Mouse (Mus musculus): ENCODE measurements around the gene Fer. TPM values are rescaled to one million over a fixed set of nuclear protein-coding genes. Genes with fewer than 3 reads are reported as not detected.

The Fer gene
- polyA plus RNA-seq, 1 experiment from 2014 or later = 20.7 TPM

- Histone ChIP-seq H3K4me3 (ENCODE audit: low read length) (no peak overlapping the region), H3K9ac (ENCODE audit: low read depth, low read length) (no peak overlapping the region), H3K27me3 (replicated peaks; ENCODE audit: control insufficient read depth, insufficient read depth, low read length) (no peaks in the 10 kb centered on the region), H3K9me3 (ENCODE audit: control insufficient read depth, low read length) (no peaks in the 10 kb centered on the region), H3K27ac (ENCODE audit: low read length) (no peak overlapping the region), H3K4me2 (ENCODE audit: low read depth, low read length) (no peak overlapping the region), H3K36me3 (ENCODE audit: control insufficient read depth, insufficient read depth, low read length) (no peaks in the 10 kb centered on the region), H3K4me1 (ENCODE audit: control insufficient read depth, insufficient read depth, low read length) (0 out of 2 replicates have a peak, but pooled peaks cover 4% of the 10 kb centered on the region)
- WGBS = 60% methylated on average over 6 of the region's 6 CpGs
- ATAC-seq = no peak
Measured at GRCm38 (mm10) chr17:64099395-64100171, 236.7 kb downstream of the Fer start.

- Histone ChIP-seq H3K4me2 (ENCODE audit: low read depth, low read length) (no peak overlapping the region), H3K9me3 (ENCODE audit: control insufficient read depth, low read length) (no peaks in the 10 kb centered on the region), H3K27ac (ENCODE audit: low read length) (no peak overlapping the region), H3K4me3 (ENCODE audit: low read length) (no peak overlapping the region), H3K4me1 (ENCODE audit: control insufficient read depth, insufficient read depth, low read length) (0 out of 2 replicates have a peak, but pooled peaks cover 4% of the 10 kb centered on the region), H3K9ac (ENCODE audit: low read depth, low read length) (no peak overlapping the region), H3K27me3 (replicated peaks; ENCODE audit: control insufficient read depth, insufficient read depth, low read length) (no peaks in the 10 kb centered on the region), H3K36me3 (ENCODE audit: control insufficient read depth, insufficient read depth, low read length) (no peaks in the 10 kb centered on the region)
- no peak for ATAC-seq
- 38% methylated on average over 3 of the region's 3 CpGs for whole genome bisulfite sequencing
Measured at GRCm38 (mm10) chr17:64100172-64100510, 237.3 kb downstream of the Fer start.

GRCm38 (mm10) chr17:64108773-64109172 lies 245.9 kb downstream of the Fer start:
- Histone ChIP-seq H3K4me1 (ENCODE audit: control insufficient read depth, insufficient read depth, low read length) (no peaks in the 10 kb centered on the region), H3K9me3 (ENCODE audit: control insufficient read depth, low read length) (no peaks in the 10 kb centered on the region), H3K36me3 (ENCODE audit: control insufficient read depth, insufficient read depth, low read length) (no peaks in the 10 kb centered on the region), H3K4me2 (ENCODE audit: low read depth, low read length) (no peak overlapping the region), H3K27me3 (replicated peaks; ENCODE audit: control insufficient read depth, insufficient read depth, low read length) (no peaks in the 10 kb centered on the region), H3K27ac (ENCODE audit: low read length) (no peak overlapping the region), H3K9ac (ENCODE audit: low read depth, low read length) (no peak overlapping the region), H3K4me3 (ENCODE audit: low read length) (no peak overlapping the region)
- no peak for ATAC-seq
- 93% methylated on average over 5 of the region's 5 CpGs for WGBS

GRCm38 (mm10) chr17:64109871-64110270 lies 247.0 kb downstream of the Fer start:
- Histone ChIP-seq H3K4me3 (ENCODE audit: low read length) (no peak overlapping the region), H3K4me2 (ENCODE audit: low read depth, low read length) (no peak overlapping the region), H3K36me3 (ENCODE audit: control insufficient read depth, insufficient read depth, low read length) (no peaks in the 10 kb centered on the region), H3K9ac (ENCODE audit: low read depth, low read length) (no peak overlapping the region), H3K4me1 (ENCODE audit: control insufficient read depth, insufficient read depth, low read length) (no peaks in the 10 kb centered on the region), H3K27me3 (replicated peaks; ENCODE audit: control insufficient read depth, insufficient read depth, low read length) (no peaks in the 10 kb centered on the region), H3K9me3 (ENCODE audit: control insufficient read depth, low read length) (no peaks in the 10 kb centered on the region), H3K27ac (ENCODE audit: low read length) (no peak overlapping the region)
- ATAC-seq = no peak
- 87% methylated on average over 8 of the region's 8 CpGs for WGBS

GRCm38 (mm10) chr17:64113625-64114024 lies 250.8 kb downstream of the Fer start:
- Histone ChIP-seq H3K27me3 (replicated peaks; ENCODE audit: control insufficient read depth, insufficient read depth, low read length) (no peaks in the 10 kb centered on the region), H3K27ac (ENCODE audit: low read length) (no peak overlapping the region), H3K4me3 (ENCODE audit: low read length) (no peak overlapping the region), H3K9me3 (ENCODE audit: control insufficient read depth, low read length) (no peaks in the 10 kb centered on the region), H3K4me1 (ENCODE audit: control insufficient read depth, insufficient read depth, low read length) (no peaks in the 10 kb centered on the region), H3K36me3 (ENCODE audit: control insufficient read depth, insufficient read depth, low read length) (no peaks in the 10 kb centered on the region), H3K9ac (ENCODE audit: low read depth, low read length) (no peak overlapping the region), H3K4me2 (ENCODE audit: low read depth, low read length) (no peak overlapping the region)
- no peak for ATAC-seq
- WGBS = 88% methylated on average over 5 of the region's 5 CpGs

GRCm38 (mm10) chr17:64116762-64117161 lies 253.9 kb downstream of the Fer start:
- Histone ChIP-seq H3K9me3 (ENCODE audit: control insufficient read depth, low read length) (no peaks in the 10 kb centered on the region), H3K27ac (ENCODE audit: low read length) (no peak overlapping the region), H3K4me1 (ENCODE audit: control insufficient read depth, insufficient read depth, low read length) (no peaks in the 10 kb centered on the region), H3K4me3 (ENCODE audit: low read length) (no peak overlapping the region), H3K27me3 (replicated peaks; ENCODE audit: control insufficient read depth, insufficient read depth, low read length) (no peaks in the 10 kb centered on the region), H3K9ac (ENCODE audit: low read depth, low read length) (no peak overlapping the region), H3K4me2 (ENCODE audit: low read depth, low read length) (no peak overlapping the region), H3K36me3 (ENCODE audit: control insufficient read depth, insufficient read depth, low read length) (no peaks in the 10 kb centered on the region)
- no peak for ATAC-seq
- WGBS = 78% methylated on average over 6 of the region's 6 CpGs

- no peak overlapping the region for H3K9ac ChIP-seq (ENCODE audit: low read depth, low read length)
- H3K27ac ChIP-seq (ENCODE audit: low read length) = no peak overlapping the region
- H3K9me3 ChIP-seq (ENCODE audit: control insufficient read depth, low read length) = no peaks in the 10 kb centered on the region
- no peaks in the 10 kb centered on the region for H3K36me3 ChIP-seq (ENCODE audit: control insufficient read depth, insufficient read depth, low read length)
- H3K4me1 ChIP-seq (ENCODE audit: control insufficient read depth, insufficient read depth, low read length) = no peaks in the 10 kb centered on the region
- no peak overlapping the region for H3K4me3 ChIP-seq (ENCODE audit: low read length)
- 77% methylated on average over 5 of the region's 5 CpGs for WGBS
- no peak overlapping the region for H3K4me2 ChIP-seq (ENCODE audit: low read depth, low read length)
- ATAC-seq = no peak
- no peaks in the 10 kb centered on the region for H3K27me3 ChIP-seq (replicated peaks; ENCODE audit: control insufficient read depth, insufficient read depth, low read length)
Measured at GRCm38 (mm10) chr17:64119697-64120288, 256.9 kb downstream of the Fer start.

- ATAC-seq = no peak
- Histone ChIP-seq H3K4me3 (ENCODE audit: low read length) (no peak overlapping the region), H3K27me3 (replicated peaks; ENCODE audit: control insufficient read depth, insufficient read depth, low read length) (no peaks in the 10 kb centered on the region), H3K4me1 (ENCODE audit: control insufficient read depth, insufficient read depth, low read length) (no peaks in the 10 kb centered on the region), H3K9me3 (ENCODE audit: control insufficient read depth, low read length) (no peaks in the 10 kb centered on the region), H3K4me2 (ENCODE audit: low read depth, low read length) (no peak overlapping the region), H3K9ac (ENCODE audit: low read depth, low read length) (no peak overlapping the region), H3K27ac (ENCODE audit: low read length) (no peak overlapping the region), H3K36me3 (ENCODE audit: control insufficient read depth, insufficient read depth, low read length) (no peaks in the 10 kb centered on the region)
- 88% methylated on average over 11 of the region's 11 CpGs for WGBS
Measured at GRCm38 (mm10) chr17:64122556-64122955, 259.7 kb downstream of the Fer start.

- H3K27ac ChIP-seq (ENCODE audit: low read length) = no peak overlapping the region
- no peaks in the 10 kb centered on the region for H3K9me3 ChIP-seq (ENCODE audit: control insufficient read depth, low read length)
- H3K36me3 ChIP-seq (ENCODE audit: control insufficient read depth, insufficient read depth, low read length) = no peaks in the 10 kb centered on the region
- no peak overlapping the region for H3K4me2 ChIP-seq (ENCODE audit: low read depth, low read length)
- ATAC-seq = no peak
- H3K27me3 ChIP-seq (replicated peaks; ENCODE audit: control insufficient read depth, insufficient read depth, low read length) = no peaks in the 10 kb centered on the region
- H3K9ac ChIP-seq (ENCODE audit: low read depth, low read length) = no peak overlapping the region
- WGBS = 69% methylated on average over 3 of the region's 3 CpGs
- H3K4me1 ChIP-seq (ENCODE audit: control insufficient read depth, insufficient read depth, low read length) = no peaks in the 10 kb centered on the region
- H3K4me3 ChIP-seq (ENCODE audit: low read length) = no peak overlapping the region
Measured at GRCm38 (mm10) chr17:64123732-64124131, 260.9 kb downstream of the Fer start.
